Mouse (Mus musculus) liver, adult 2 months (tissue): ENCODE measurements at regions not wholly inside any gene's neighbourhood (a gene's known extent, or its start where the extent isn't known, plus 50 kb on each side); places are given as distances from the start of the nearest gene placed in this dataset.

Experiments used
- CTCF ChIP-seq: fragments of 200-500 bp; IDR thresholded peaks from 2 replicates; pipeline ENCODE4 v1.5.1; 2011; ENCODE audit warnings: low read depth, low read length, control low read depth
- POLR2A ChIP-seq: fragments of 200-500 bp; IDR thresholded peaks from 2 replicates; pipeline ENCODE4 v1.6.1; 2011; ENCODE audit warnings: low read length, control low read depth; ENCODE audit not compliant: insufficient read depth; ENCODE audit errors: extremely low read depth

GRCm38 (mm10) chr13:99642811-99643210 lies 126.5 kb upstream of the Map1b start:
- TF ChIP-seq CTCF: no peak
- TF ChIP-seq POLR2A: no peak
